Mouse (Mus musculus): ENCODE measurements around the gene Mrpl44.

DNA sequence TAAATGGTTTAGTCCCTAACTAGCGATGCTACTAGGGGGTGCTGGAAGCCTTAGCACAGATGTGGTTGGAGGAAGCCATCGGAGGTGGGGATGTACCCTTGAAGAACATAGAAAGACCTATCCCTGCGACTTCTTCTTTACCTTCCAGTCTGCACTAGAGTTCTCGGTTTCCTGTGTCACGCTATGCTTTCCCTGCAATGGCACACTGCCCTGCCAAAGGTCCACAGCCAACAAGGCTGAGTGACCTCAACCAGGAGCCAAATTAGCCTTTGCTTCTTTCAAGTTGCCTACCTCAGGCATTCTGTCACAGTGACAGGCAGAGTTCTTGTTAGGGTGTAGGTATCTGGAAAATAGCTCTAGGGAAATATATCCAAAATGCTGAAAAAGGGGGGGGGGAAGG lies 19.4 kb upstream of the Mrpl44 start:
- TF ChIP-seq CTCF (IDR thresholded peaks at IDR 0.05; ENCODE audit: low read depth, low read length) (no peak), GATA1 (IDR thresholded peaks at IDR 0.05; ENCODE audit: borderline replicate concordance, low read length) (no peak)

All from G1E (cell line).